Comparison of ENCODE assay signal across 9 mouse cellular contexts in the genomic region with DNA sequence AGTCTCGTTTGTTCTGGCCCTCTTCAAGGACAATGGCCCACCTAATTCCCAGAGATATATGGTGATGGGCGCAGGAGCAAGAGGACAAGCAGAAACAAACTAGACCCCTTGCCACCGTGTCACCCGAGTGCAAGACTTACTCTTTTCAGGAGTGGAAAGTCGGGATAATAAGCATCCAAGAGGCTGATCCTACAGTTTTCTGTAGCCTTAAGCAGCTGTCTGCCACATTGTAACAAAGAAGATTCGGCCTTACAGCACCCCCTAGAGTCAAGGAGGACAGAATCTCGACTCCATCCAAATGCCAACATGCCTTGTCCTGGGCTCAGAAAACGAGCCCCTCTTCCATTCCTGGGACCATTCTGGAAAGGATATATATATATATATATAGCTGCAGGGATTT.
A peak's percentile ranks its signal among the peaks of the same experiment; 100 is the strongest.
DNase-seq lines count a peak whose midpoint lies in the region; ATAC-seq and TF ChIP-seq lines count a peak whose summit lies in the region.
"Had no signal": no experiment of that assay in that cellular context is flagged by ENCODE, and none has a peak within 500 bp of the region (broad histone marks: within the 10 kb centered on the region; RNA-seq: fewer than 3 reads in every experiment).

No protein-coding gene starts in this region.

- H3K4me3 ChIP-seq in heart, embryonic 13.5 days = no peak overlapping the region
- no peak overlapping the region for H3K4me3 ChIP-seq in lung, postnatal 0 days (ENCODE audit: low read depth, low read length)
- H3K4me3 ChIP-seq: embryonic facial prominence, embryonic 15.5 days had no signal

- ATAC-seq in heart, embryonic 13.5 days (ENCODE audit: extremely low read depth, insufficient number of reproducible peaks, low FRiP score, low TSS enrichment) = no peak
- no peak for ATAC-seq in lung, postnatal 0 days

- no peak overlapping the region for H3K9ac ChIP-seq in heart, embryonic 13.5 days
- H3K9ac ChIP-seq in lung, postnatal 0 days (replicated peaks; ENCODE audit: low read depth) = no peak overlapping the region
- H3K9ac ChIP-seq: embryonic facial prominence, embryonic 15.5 days had no signal

- H3K4me2 ChIP-seq in heart, embryonic 13.5 days = no peak overlapping the region
- no peak overlapping the region for H3K4me2 ChIP-seq in lung, postnatal 0 days (replicated peaks; ENCODE audit: low read depth, low read length)
- H3K4me2 ChIP-seq: embryonic facial prominence, embryonic 15.5 days had no signal

- no peaks in the 10 kb centered on the region for H3K27me3 ChIP-seq in heart, embryonic 13.5 days (replicated peaks)
- H3K27me3 ChIP-seq in lung, postnatal 0 days (replicated peaks; ENCODE audit: insufficient read depth, low read length) = no peaks in the 10 kb centered on the region
- H3K27me3 ChIP-seq: embryonic facial prominence, embryonic 15.5 days had no signal

- no peaks in the 10 kb centered on the region for H3K36me3 ChIP-seq in heart, embryonic 13.5 days
- H3K36me3 ChIP-seq in lung, postnatal 0 days (ENCODE audit: insufficient read depth, low read length) = no peaks in the 10 kb centered on the region
- H3K36me3 ChIP-seq: embryonic facial prominence, embryonic 15.5 days had no signal

- 51% methylated on average over 8 of the region's 8 CpGs for WGBS in heart, embryonic 13.5 days
- 56% methylated on average over 8 of the region's 8 CpGs for WGBS in lung, postnatal 0 days

- TF ChIP-seq EP300 in lung, postnatal 0 days (IDR thresholded peaks at IDR 0.05) = no peak

- H3K9me3 ChIP-seq in heart, embryonic 13.5 days = no peaks in the 10 kb centered on the region
- no peaks in the 10 kb centered on the region for H3K9me3 ChIP-seq in lung, postnatal 0 days (ENCODE audit: low read length)
- H3K9me3 ChIP-seq: embryonic facial prominence, embryonic 15.5 days had no signal

- no peak for DNase-seq in heart, adult 9 months (ENCODE audit: low spot score in 2 of 2)
- DNase-seq in lung, postnatal 0 days (ENCODE audit: low spot score) = no peak
- no peak for DNase-seq in lung, postnatal 4 days
- peak; percentile 27 for DNase-seq in adrenal gland, postnatal 25 days
- DNase-seq in kidney, postnatal 14 days = peak; percentile 32
- DNase-seq in cerebellum, postnatal 14 days = no peak
- DNase-seq in left cerebral cortex, postnatal 36 days (ENCODE audit: low spot score in 2 of 2) = no peak

- peak; percentile 40 for TF ChIP-seq CTCF in lung, postnatal 0 days (IDR thresholded peaks at IDR 0.05)

- peaks cover 31% of the 10 kb centered on the region for H3K4me1 ChIP-seq in heart, embryonic 13.5 days
- no peaks in the 10 kb centered on the region for H3K4me1 ChIP-seq in lung, postnatal 0 days (ENCODE audit: insufficient read depth, low read depth, low read length)
- H3K4me1 ChIP-seq: embryonic facial prominence, embryonic 15.5 days had no signal

- H3K27ac ChIP-seq in heart, embryonic 13.5 days (replicated peaks) = 0 out of 2 replicates have a peak overlapping the region, but pooled peaks have one; percentile 31
- no peak overlapping the region for H3K27ac ChIP-seq in lung, postnatal 0 days (ENCODE audit: low read length)
- H3K27ac ChIP-seq: embryonic facial prominence, embryonic 15.5 days had no signal

- intact Hi-C loops in left cerebral cortex, postnatal 36 days (cut with DNase I) = no loop called here

Comparison
In these comparisons a context has a peak if more than half of its experiments do, and no peak if none do; other contexts are left out.
1. DNase-seq: peak in adrenal gland, postnatal 25 days (single experiment) and kidney, postnatal 14 days (single experiment); none in heart, adult 9 months (0 of 2), lung, postnatal 0 days (single experiment), lung, postnatal 4 days (0 of 2), cerebellum, postnatal 14 days (0 of 2) and left cerebral cortex, postnatal 36 days (0 of 2).